Mouse (Mus musculus) midbrain, embryonic 14.5 days (tissue): ENCODE results near the gene Cdc40. TPM values are rescaled to one million over a fixed set of nuclear protein-coding genes. Genes with fewer than 3 reads are reported as not detected.

Source experiments
- ATAC-seq: fragments of 200-750 bp; cut with Nextera tagmentation; 2 replicates; pipeline ENCODE4 v1.8.0; 2017; ENCODE audit warnings: moderate number of reproducible peaks, moderate library complexity; ENCODE audit not compliant: low FRiP score, low TSS enrichment
- DNase-seq: peaks from one replicate; pipeline ENCODE4 v3.0.0-alpha.2; 2015
- H3K27ac ChIP-seq: fragments of 300-500 bp; sonication (generic); replicated peaks from 2 replicates; pipeline ENCODE4 v1.5.1; 2014; ENCODE audit warnings: mild to moderate bottlenecking, low read depth, low read length, moderate library complexity
- H3K27me3 ChIP-seq: fragments of 300-500 bp; sonication (generic); 2 replicates; pipeline ENCODE4 v1.6.1; 2014; ENCODE audit warnings: low read length, control low read depth, mixed read lengths; ENCODE audit not compliant: control insufficient read depth, insufficient read depth
- H3K36me3 ChIP-seq: fragments of 300-500 bp; sonication (generic); 2 replicates; pipeline ENCODE4 v1.6.1; 2014; ENCODE audit warnings: low read length, control low read depth; ENCODE audit not compliant: control insufficient read depth, insufficient read depth
- H3K4me1 ChIP-seq: fragments of 300-500 bp; sonication (generic); 2 replicates; pipeline ENCODE4 v1.6.1; 2014; ENCODE audit warnings: mild to moderate bottlenecking, antibody characterized with exemption, low read length, control low read depth; ENCODE audit not compliant: control insufficient read depth, insufficient read depth
- H3K4me2 ChIP-seq: fragments of 300-500 bp; sonication (generic); 2 replicates; pipeline ENCODE4 v1.6.1; 2014; ENCODE audit warnings: mild to moderate bottlenecking, low read length, moderate library complexity
- H3K4me3 ChIP-seq: fragments of 300-500 bp; sonication (generic); replicated peaks from 2 replicates; pipeline ENCODE4 v1.5.1; 2014; ENCODE audit warnings: low read depth, low read length
- H3K9ac ChIP-seq: fragments of 300-500 bp; sonication (generic); replicated peaks from 2 replicates; pipeline ENCODE4 v1.6.1; 2014; ENCODE audit warnings: mild to moderate bottlenecking, low read length, moderate library complexity
- H3K9me3 ChIP-seq: fragments of 300-500 bp; sonication (generic); 2 replicates; pipeline ENCODE4 v1.6.1; 2016; ENCODE audit warnings: low read length, control low read depth, mixed read lengths; ENCODE audit not compliant: control insufficient read depth
- WGBS: fragments of 180-500 bp; shearing (Covaris S2); extraction: QIAGEN DNeasy Blood & Tissue Kit; methylation state at CpG from one replicate; pipeline ENCODE4 v1.1.7; 2014; 5-methylcytosine and 5-hydroxymethylcytosine counted together
- polyA plus RNA-seq: library from polyadenylated mRNA; unstranded; fragments of >200 nt; fragmentation: Nextera tagmentation; extraction: Ambion mirVana; gene quantifications from 2 replicates; pipeline ENCODE4 v1.2.1, GENCODE M21; 2014

The Cdc40 gene
- polyA plus RNA-seq: 22.4 and 26.8 TPM in 2 replicates

DNA sequence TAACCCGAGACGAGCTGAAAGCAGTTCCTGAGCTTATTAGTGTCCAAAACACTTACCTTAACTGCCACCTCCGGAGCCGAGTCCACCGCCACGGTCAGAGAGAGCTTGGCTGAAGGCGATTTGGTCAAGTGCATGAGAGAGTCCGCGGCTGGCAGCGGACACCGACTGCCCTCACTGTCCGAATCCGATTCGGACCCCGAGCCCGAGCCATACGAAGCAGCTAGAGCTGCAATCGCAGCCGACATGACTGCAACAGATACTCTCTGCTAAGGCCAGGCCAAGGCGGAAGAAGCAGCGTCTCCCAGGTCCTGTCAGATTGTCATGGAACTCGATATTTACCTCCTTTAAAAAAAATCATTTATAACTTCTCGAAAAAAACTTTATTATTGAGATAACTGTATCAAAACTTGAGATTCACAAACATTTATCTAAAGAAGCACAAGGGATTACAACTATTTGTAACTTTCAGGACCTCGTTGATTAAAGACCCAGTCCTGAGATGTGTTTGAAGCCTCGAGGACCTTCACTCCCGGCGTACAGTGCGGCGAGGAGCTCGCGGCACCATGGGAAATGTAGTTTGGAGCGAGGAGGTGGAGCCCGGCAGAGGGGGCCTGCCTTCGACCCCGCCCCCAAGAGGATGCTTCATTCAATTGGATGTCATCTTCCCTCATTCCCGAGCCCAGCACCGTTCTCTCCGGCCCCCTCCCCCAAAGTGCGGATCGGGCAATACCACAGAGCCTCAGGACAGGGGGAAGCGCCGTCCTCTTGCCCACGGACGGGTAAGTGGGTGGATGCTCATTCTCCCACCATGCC lies at the start of gene Cdc40, which contains the start of gene Wasf1:
Gene Cdc40 (minus strand): TSS at position 481 of the 813 bp plus-strand sequence.
Gene Wasf1 (plus strand): TSS at position 645 of the 813 bp plus-strand sequence.
- peak; percentile 96 for ATAC-seq
- Histone ChIP-seq H3K36me3 (no peaks in the 10 kb centered on the region; the same call in 1 of the 2 replicates), H3K4me2 (peak within 1 kb of the TSS; percentile 63), H3K4me1 (peaks cover 6% of the 10 kb centered on the region; the same call in 1 of the 2 replicates), H3K9me3 (no peaks in the 10 kb centered on the region), H3K27me3 (no peaks in the 10 kb centered on the region), H3K4me3 (peak within 1 kb of the TSS; percentile 96), H3K27ac (peak within 1 kb of the TSS; percentile 99), H3K9ac (peak within 1 kb of the TSS; percentile 97)
- peak; percentile 99 for DNase-seq
- WGBS: under 1% methylated on average over 44 of the region's 44 CpGs

DNA sequence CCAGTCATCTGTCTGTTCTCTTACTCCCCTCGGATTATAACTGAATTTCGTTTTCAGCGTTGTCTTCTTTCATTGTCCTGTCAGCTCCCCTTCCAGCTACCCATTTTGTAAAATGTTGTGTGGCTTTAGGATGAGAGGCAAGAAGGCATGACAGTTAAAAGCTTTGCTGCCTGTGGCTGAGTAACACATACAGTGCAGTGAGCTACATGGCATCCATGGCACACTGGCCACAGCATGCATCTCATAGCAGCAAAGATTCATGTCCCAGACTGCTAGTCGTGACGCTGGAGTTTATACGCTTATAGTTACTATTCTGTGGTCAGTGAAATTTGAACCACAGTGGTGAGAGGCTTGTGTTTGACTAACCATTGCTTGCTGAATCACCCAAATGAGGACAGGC lies 36.4 kb upstream of the Cdc40 start:
- WGBS: 86% methylated on average over 6 of the region's 6 CpGs
- no peak overlapping the region for H3K27ac ChIP-seq
- H3K4me1 ChIP-seq: no peaks in the 10 kb centered on the region
- no peak for DNase-seq
- H3K4me3 ChIP-seq: no peak overlapping the region
- H3K36me3 ChIP-seq: peaks cover 14% of the 10 kb centered on the region
- H3K27me3 ChIP-seq: no peaks in the 10 kb centered on the region
- H3K9me3 ChIP-seq: no peaks in the 10 kb centered on the region
- no peak overlapping the region for H3K9ac ChIP-seq
- H3K4me2 ChIP-seq: no peak overlapping the region
- ATAC-seq: no peak

DNA sequence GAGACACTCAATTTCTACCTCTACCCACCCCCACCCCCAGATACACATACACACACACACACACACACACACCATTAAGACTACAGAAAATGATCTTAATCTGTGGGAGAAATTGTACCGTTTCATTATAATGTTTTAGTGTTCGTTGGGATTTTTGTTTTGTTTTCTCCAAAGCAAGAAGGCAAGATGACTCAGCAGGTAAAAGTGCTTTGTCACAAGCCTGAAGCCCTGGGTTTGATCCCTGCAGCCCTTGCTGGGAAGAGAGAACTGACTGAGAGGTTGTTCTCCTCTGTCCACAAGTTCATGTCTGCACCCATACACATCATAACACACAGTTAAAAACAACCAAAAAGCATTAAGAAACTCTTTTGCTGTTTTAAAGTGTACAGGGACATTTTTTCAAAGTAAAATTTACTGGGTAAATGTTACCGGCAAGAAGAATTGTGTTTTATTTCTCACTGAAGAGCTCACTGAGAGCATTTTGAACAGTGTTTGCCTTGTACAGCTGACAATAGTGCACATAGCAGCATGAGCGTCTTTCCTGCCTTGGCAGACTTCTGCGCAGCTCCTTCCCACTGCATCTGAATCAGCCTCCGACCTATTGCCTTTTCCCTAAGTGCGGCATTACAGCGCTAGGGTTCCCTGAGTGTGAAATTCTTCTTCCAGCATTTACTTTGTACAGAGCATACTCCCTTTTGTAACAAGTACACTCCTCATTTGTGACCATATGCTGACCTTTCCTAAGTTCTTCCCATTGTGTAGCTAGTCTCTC lies 35.7 kb upstream of the Cdc40 start:
- H3K36me3 ChIP-seq: peaks cover 14% of the 10 kb centered on the region
- H3K9me3 ChIP-seq: no peaks in the 10 kb centered on the region
- 90% methylated on average over 8 of the region's 8 CpGs for WGBS
- no peak overlapping the region for H3K4me2 ChIP-seq
- no peaks in the 10 kb centered on the region for H3K4me1 ChIP-seq
- DNase-seq: no peak
- no peak overlapping the region for H3K4me3 ChIP-seq
- ATAC-seq: no peak
- no peak overlapping the region for H3K27ac ChIP-seq
- no peak overlapping the region for H3K9ac ChIP-seq
- no peaks in the 10 kb centered on the region for H3K27me3 ChIP-seq

DNA sequence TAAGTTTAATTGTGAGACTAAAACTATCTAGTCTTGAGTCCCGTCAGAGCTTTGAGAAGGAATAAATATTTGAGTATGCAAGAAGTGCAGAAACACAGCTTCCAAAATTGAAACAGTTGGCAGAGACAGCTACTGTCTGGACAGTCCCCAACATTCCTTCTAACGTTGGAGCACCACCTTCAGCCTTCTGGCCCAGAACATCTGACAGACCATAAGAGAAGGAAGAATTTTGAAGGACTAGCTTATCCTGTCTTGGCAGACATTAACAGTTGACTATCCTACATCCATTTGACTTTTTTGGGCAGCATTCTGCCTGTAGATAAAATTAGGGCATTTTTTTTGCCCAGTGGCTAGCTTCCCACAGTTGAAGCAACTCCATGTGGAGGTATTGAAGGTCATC lies 32.1 kb upstream of the Cdc40 start:
- Histone ChIP-seq H3K27me3 (no peaks in the 10 kb centered on the region), H3K4me1 (no peaks in the 10 kb centered on the region), H3K4me3 (no peak overlapping the region), H3K27ac (no peak overlapping the region), H3K9me3 (no peaks in the 10 kb centered on the region), H3K4me2 (no peak overlapping the region), H3K9ac (no peak overlapping the region), H3K36me3 (0 out of 2 replicates have a peak, but pooled peaks cover 3% of the 10 kb centered on the region)
- no peak for ATAC-seq
- WGBS: 94% methylated on average over 2 of the region's 2 CpGs
- DNase-seq: no peak

DNA sequence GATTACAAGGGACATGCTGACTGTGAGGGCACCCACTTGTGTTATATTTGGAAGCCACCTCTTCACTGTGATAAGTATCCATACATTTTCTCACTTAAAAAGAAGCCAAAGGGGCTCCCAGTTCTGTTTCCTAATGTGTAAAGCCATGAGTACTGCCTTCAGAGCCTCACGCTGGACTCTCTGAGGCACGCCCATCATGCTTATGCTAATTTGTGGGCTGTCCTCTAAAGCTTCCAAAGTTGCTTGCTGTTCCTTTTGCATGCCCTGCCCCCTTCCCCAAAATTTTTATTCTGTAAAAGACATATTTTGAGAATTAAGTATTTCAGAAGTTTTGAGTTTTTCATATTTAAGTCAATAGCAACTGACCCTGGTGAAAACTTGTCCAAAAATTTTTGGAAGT lies 27.7 kb upstream of the Cdc40 start:
- Histone ChIP-seq H3K4me2 (no peak overlapping the region), H3K9ac (no peak overlapping the region), H3K27me3 (no peaks in the 10 kb centered on the region), H3K9me3 (no peaks in the 10 kb centered on the region), H3K4me1 (0 out of 2 replicates have a peak, but pooled peaks cover 5% of the 10 kb centered on the region), H3K36me3 (no peaks in the 10 kb centered on the region), H3K27ac (no peak overlapping the region), H3K4me3 (no peak overlapping the region)
- DNase-seq (no peak), ATAC-seq (no peak)
- 38% methylated on average over 2 of the region's 2 CpGs for WGBS

DNA sequence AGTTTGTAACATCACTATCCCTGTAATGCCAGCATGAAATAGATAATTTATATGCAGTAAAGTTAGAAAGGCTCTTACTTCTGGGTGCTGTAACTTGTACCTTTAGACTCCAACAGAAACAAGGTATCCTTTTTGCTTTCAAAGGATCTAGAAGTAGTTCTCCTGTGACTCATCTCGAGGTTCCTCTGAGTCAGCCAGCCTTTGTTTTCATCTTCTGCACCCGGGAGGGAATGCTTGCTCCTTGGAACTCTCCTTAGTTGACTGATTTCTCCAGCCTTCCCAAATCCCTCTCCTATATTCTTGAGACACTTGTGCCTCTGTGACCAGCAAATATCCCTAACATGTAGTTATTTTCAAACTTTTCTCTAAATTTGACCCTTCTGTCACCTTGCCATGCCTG lies 25.5 kb upstream of the Cdc40 start:
- H3K27ac ChIP-seq: no peak overlapping the region
- no peak overlapping the region for H3K9ac ChIP-seq
- DNase-seq: no peak
- H3K4me2 ChIP-seq: no peak overlapping the region
- no peaks in the 10 kb centered on the region for H3K27me3 ChIP-seq
- H3K4me1 ChIP-seq: peaks cover 5% of the 10 kb centered on the region; the same call in 1 of the 2 replicates
- H3K9me3 ChIP-seq: no peaks in the 10 kb centered on the region
- no peak for ATAC-seq
- H3K4me3 ChIP-seq: no peak overlapping the region
- 27% methylated on average over 2 of the region's 2 CpGs for WGBS
- no peaks in the 10 kb centered on the region for H3K36me3 ChIP-seq

DNA sequence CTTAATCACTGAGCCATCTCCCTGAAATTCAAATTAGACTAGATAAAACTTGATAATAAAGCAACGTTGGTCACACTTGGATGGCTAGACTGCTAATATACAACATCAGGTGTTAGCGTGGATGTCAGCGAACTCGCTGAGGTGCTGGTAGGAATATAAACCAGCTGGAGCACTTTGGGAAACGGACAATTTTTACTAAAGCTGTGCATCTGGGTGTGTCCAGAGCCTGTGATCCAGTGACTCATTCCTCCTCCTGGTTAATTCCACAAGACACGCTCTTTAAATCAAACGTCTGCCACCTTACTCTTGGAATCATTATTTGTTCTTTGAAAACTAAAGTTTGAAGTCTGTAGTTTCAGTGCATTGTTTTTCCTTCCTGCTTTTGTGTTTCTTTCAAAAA lies 23.7 kb upstream of the Cdc40 start:
- no peaks in the 10 kb centered on the region for H3K27me3 ChIP-seq
- H3K27ac ChIP-seq: no peak overlapping the region
- no peak overlapping the region for H3K4me3 ChIP-seq
- no peak overlapping the region for H3K4me2 ChIP-seq
- 74% methylated on average over 7 of the region's 7 CpGs for WGBS
- no peak for ATAC-seq
- no peaks in the 10 kb centered on the region for H3K9me3 ChIP-seq
- no peak for DNase-seq
- peaks cover 5% of the 10 kb centered on the region; the same call in 1 of the 2 replicates for H3K4me1 ChIP-seq
- no peak overlapping the region for H3K9ac ChIP-seq
- H3K36me3 ChIP-seq: no peaks in the 10 kb centered on the region

DNA sequence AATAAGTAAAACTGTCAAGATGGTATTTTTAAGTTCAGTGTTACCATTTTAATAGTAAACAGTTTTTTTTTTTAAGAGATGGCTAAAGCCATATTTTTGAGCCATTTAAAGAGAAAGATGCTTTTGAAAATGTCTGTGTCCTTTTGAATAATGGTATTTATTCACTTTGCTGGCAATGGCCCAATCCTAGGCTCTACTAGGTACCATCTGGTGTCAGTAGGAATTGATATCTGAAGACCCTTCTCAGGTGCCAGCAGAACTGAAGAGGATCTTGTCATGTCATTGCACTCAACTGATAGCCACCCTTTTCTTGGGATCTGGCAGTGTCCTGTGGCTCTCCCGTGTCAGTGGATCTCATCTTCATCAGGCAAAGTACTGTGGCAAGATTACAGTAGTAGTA lies 23.0 kb upstream of the Cdc40 start:
- DNase-seq: no peak
- H3K27me3 ChIP-seq: no peaks in the 10 kb centered on the region
- no peak overlapping the region for H3K4me3 ChIP-seq
- no peak overlapping the region for H3K27ac ChIP-seq
- 90% methylated on average over 1 of the region's 1 CpGs for WGBS
- no peaks in the 10 kb centered on the region for H3K36me3 ChIP-seq
- peaks cover 5% of the 10 kb centered on the region; the same call in 1 of the 2 replicates for H3K4me1 ChIP-seq
- no peak overlapping the region for H3K9ac ChIP-seq
- no peak overlapping the region for H3K4me2 ChIP-seq
- no peaks in the 10 kb centered on the region for H3K9me3 ChIP-seq
- ATAC-seq: no peak
